ENCODE assay signal across 17 mouse cellular contexts in genomic region chr8:127344421-127344820, GRCm38 (mm10).
DNase-seq lines count a peak whose midpoint lies in the region; ATAC-seq and TF ChIP-seq lines count a peak whose summit lies in the region.
"Had no signal": no experiment of that assay in that cellular context is flagged by ENCODE, and none has a peak within 500 bp of the region (broad histone marks: within the 10 kb centered on the region; RNA-seq: fewer than 3 reads in every experiment).

No protein-coding gene starts in this region.

- no peak overlapping the region for H3K9ac ChIP-seq in kidney, postnatal 0 days (ENCODE audit: low read depth, low read length)
- no peak overlapping the region for H3K9ac ChIP-seq in midbrain, postnatal 0 days (replicated peaks; ENCODE audit: low read length, poor library complexity, severe bottlenecking)
- no peak overlapping the region for H3K9ac ChIP-seq in midbrain, embryonic 15.5 days
- no peak overlapping the region for H3K9ac ChIP-seq in forebrain, embryonic 12.5 days
- H3K9ac ChIP-seq: heart, embryonic 12.5 days had no signal

- no peaks in the 10 kb centered on the region for H3K36me3 ChIP-seq in kidney, postnatal 0 days (ENCODE audit: insufficient read depth, low read length)
- no peaks in the 10 kb centered on the region for H3K36me3 ChIP-seq in midbrain, postnatal 0 days (ENCODE audit: insufficient read depth, low read length)
- H3K36me3 ChIP-seq in midbrain, embryonic 15.5 days (replicated peaks), result no peaks in the 10 kb centered on the region
- H3K36me3 ChIP-seq in forebrain, embryonic 12.5 days (replicated peaks), result no peaks in the 10 kb centered on the region
- H3K36me3 ChIP-seq: embryonic facial prominence, embryonic 10.5 days; G1E; heart, embryonic 12.5 days had no signal

- peak overlapping the region; percentile 19; the same call in 1 of the 2 replicates for H3K27ac ChIP-seq in kidney, postnatal 0 days
- H3K27ac ChIP-seq in midbrain, postnatal 0 days (ENCODE audit: low read depth, low read length), result 0 out of 2 replicates have a peak overlapping the region, but pooled peaks have one; percentile 18
- H3K27ac ChIP-seq in midbrain, embryonic 15.5 days, result no peak overlapping the region
- no peak overlapping the region for H3K27ac ChIP-seq in layer of hippocampus, adult 2 months
- no peak overlapping the region for H3K27ac ChIP-seq in forebrain, embryonic 12.5 days
- H3K27ac ChIP-seq: embryonic facial prominence, embryonic 10.5 days; gastrocnemius, adult 2 months; hindbrain, postnatal 0 days had no signal

- WGBS in kidney, postnatal 0 days, result 86% methylated on average over 3 of the region's 3 CpGs
- 73% methylated on average over 3 of the region's 3 CpGs for WGBS in midbrain, postnatal 0 days
- 83% methylated on average over 3 of the region's 3 CpGs for WGBS in midbrain, embryonic 15.5 days
- WGBS in forebrain, embryonic 12.5 days, result 82% methylated on average over 3 of the region's 3 CpGs

- no peak overlapping the region for H3K4me2 ChIP-seq in kidney, postnatal 0 days (ENCODE audit: low read length)
- no peak overlapping the region for H3K4me2 ChIP-seq in midbrain, postnatal 0 days (ENCODE audit: low read depth, low read length, poor library complexity, severe bottlenecking)
- no peak overlapping the region for H3K4me2 ChIP-seq in midbrain, embryonic 15.5 days
- H3K4me2 ChIP-seq in forebrain, embryonic 12.5 days, result no peak overlapping the region
- H3K4me2 ChIP-seq: heart, embryonic 12.5 days had no signal

- no peaks in the 10 kb centered on the region for H3K9me3 ChIP-seq in kidney, postnatal 0 days (replicated peaks; ENCODE audit: low read length)
- no peaks in the 10 kb centered on the region for H3K9me3 ChIP-seq in midbrain, postnatal 0 days (ENCODE audit: low read length)
- no peaks in the 10 kb centered on the region for H3K9me3 ChIP-seq in midbrain, embryonic 15.5 days
- H3K9me3 ChIP-seq in forebrain, embryonic 12.5 days, result no peaks in the 10 kb centered on the region
- H3K9me3 ChIP-seq: embryonic facial prominence, embryonic 10.5 days; heart, embryonic 12.5 days had no signal

- no peak for TF ChIP-seq CTCF in kidney, postnatal 0 days (IDR thresholded peaks at IDR 0.05; ENCODE audit: low read depth)
- no peak for TF ChIP-seq CTCF in midbrain, postnatal 0 days (IDR thresholded peaks at IDR 0.05)
- no peak for TF ChIP-seq CTCF in layer of hippocampus, adult 2 months (conservative IDR thresholded peaks at IDR 0.05)

- no peaks in the 10 kb centered on the region for H3K27me3 ChIP-seq in kidney, postnatal 0 days (ENCODE audit: insufficient read depth, low read length)
- H3K27me3 ChIP-seq in midbrain, postnatal 0 days (ENCODE audit: insufficient read depth, low read length), result no peaks in the 10 kb centered on the region
- no peaks in the 10 kb centered on the region for H3K27me3 ChIP-seq in midbrain, embryonic 15.5 days (replicated peaks)
- no peaks in the 10 kb centered on the region for H3K27me3 ChIP-seq in forebrain, embryonic 12.5 days
- H3K27me3 ChIP-seq: heart, embryonic 12.5 days had no signal

- no peaks in the 10 kb centered on the region for H3K4me1 ChIP-seq in kidney, postnatal 0 days (replicated peaks; ENCODE audit: insufficient read depth, low read length)
- H3K4me1 ChIP-seq in midbrain, postnatal 0 days (ENCODE audit: insufficient read depth, low read length), result no peaks in the 10 kb centered on the region
- peaks cover 5% of the 10 kb centered on the region; the same call in 1 of the 2 replicates for H3K4me1 ChIP-seq in midbrain, embryonic 15.5 days
- no peaks in the 10 kb centered on the region for H3K4me1 ChIP-seq in forebrain, embryonic 12.5 days

- H3K4me3 ChIP-seq in kidney, postnatal 0 days (replicated peaks; ENCODE audit: low read depth, low read length), result no peak overlapping the region
- H3K4me3 ChIP-seq in midbrain, postnatal 0 days (ENCODE audit: low read depth, low read length), result no peak overlapping the region
- no peak overlapping the region for H3K4me3 ChIP-seq in midbrain, embryonic 15.5 days
- H3K4me3 ChIP-seq in layer of hippocampus, adult 2 months, result no peak overlapping the region
- no peak overlapping the region for H3K4me3 ChIP-seq in forebrain, embryonic 12.5 days (replicated peaks)
- H3K4me3 ChIP-seq: embryonic facial prominence, embryonic 10.5 days; gastrocnemius, adult 2 months; heart, embryonic 12.5 days had no signal

- ATAC-seq in kidney, postnatal 0 days (replicated peaks; ENCODE audit: low FRiP score, low read depth), result no peak
- no peak for ATAC-seq in midbrain, postnatal 0 days (ENCODE audit: low FRiP score)
- ATAC-seq in midbrain, embryonic 15.5 days (replicated peaks), result no peak
- ATAC-seq in forebrain, embryonic 12.5 days (ENCODE audit: low FRiP score), result no peak
- ATAC-seq: forebrain, embryonic 14.5 days; hindbrain, postnatal 0 days had no signal

- no peak for DNase-seq in kidney, postnatal 0 days (ENCODE audit: low spot score)
- DNase-seq in kidney, postnatal 4 days, result no peak
- no peak for DNase-seq in midbrain, postnatal 0 days (ENCODE audit: low spot score)
- peak; percentile 27 for DNase-seq in adrenal gland, postnatal 14 days
- DNase-seq in layer of hippocampus, adult 2 months (ENCODE audit: low spot score in 2 of 2), result no peak
- DNase-seq: cerebellum, adult 2 months; cerebellum, postnatal 10 days; gastrocnemius, adult 2 months; gastrocnemius, postnatal 25 days; heart, postnatal 36 days had no signal

Comparison
In these comparisons a context has a peak if more than half of its experiments do, and no peak if none do; other contexts are left out.
1. H3K27ac ChIP-seq: peak in kidney, postnatal 0 days (single experiment) and midbrain, postnatal 0 days (single experiment); none in midbrain, embryonic 15.5 days (single experiment), layer of hippocampus, adult 2 months (single experiment) and forebrain, embryonic 12.5 days (single experiment).